Mouse (Mus musculus) stomach, postnatal 0 days (tissue): ENCODE measurements around the gene Irgm2. TPM values are rescaled to one million over a fixed set of nuclear protein-coding genes. Genes with fewer than 3 reads are reported as not detected.
"Not testable (repeated sequence)": the region's sequence is repeated elsewhere in the genome, so short reads cannot be mapped to it uniquely, and the experiment has no call there.

Source experiments
- ATAC-seq: fragments of 200-750 bp; cut with Nextera tagmentation; 2 replicates; pipeline ENCODE4 v1.8.0; 2017; ENCODE audit not compliant: low FRiP score, low TSS enrichment
- DNase-seq: peaks from one replicate; pipeline ENCODE4 v3.0.0-alpha.2; 2016; ENCODE audit warnings: low spot score
- H3K27ac ChIP-seq: fragments of 300-500 bp; sonication (generic); replicated peaks from 2 replicates; pipeline ENCODE4 v1.5.1; 2014; ENCODE audit warnings: mild to moderate bottlenecking, control low read depth
- H3K27me3 ChIP-seq: fragments of 300-500 bp; sonication (generic); 2 replicates; pipeline ENCODE4 v1.6.1; 2014; ENCODE audit warnings: low read length; ENCODE audit not compliant: control insufficient read depth, insufficient read depth
- H3K36me3 ChIP-seq: fragments of 300-500 bp; sonication (generic); 2 replicates; pipeline ENCODE4 v1.6.1; 2014; ENCODE audit warnings: low read length, mixed read lengths; ENCODE audit not compliant: control insufficient read depth, insufficient read depth
- H3K4me1 ChIP-seq: fragments of 300-500 bp; sonication (generic); replicated peaks from 2 replicates; pipeline ENCODE4 v1.6.1; 2014; ENCODE audit warnings: antibody characterized with exemption; ENCODE audit not compliant: control insufficient read depth, insufficient read depth
- H3K4me2 ChIP-seq: fragments of 300-500 bp; sonication (generic); replicated peaks from 2 replicates; pipeline ENCODE4 v1.6.1; 2014; ENCODE audit warnings: low read depth, mild to moderate bottlenecking, control low read depth, moderate library complexity
- H3K4me3 ChIP-seq: fragments of 300-500 bp; sonication (generic); 2 replicates; pipeline ENCODE4 v1.5.1; 2014; ENCODE audit warnings: low read depth, low read length, control low read depth
- H3K9ac ChIP-seq: fragments of 300-500 bp; sonication (generic); 2 replicates; pipeline ENCODE4 v1.6.1; 2014; ENCODE audit warnings: mild to moderate bottlenecking, low read length, control low read depth, mixed read lengths
- H3K9me3 ChIP-seq: fragments of 300-500 bp; sonication (generic); 2 replicates; pipeline ENCODE4 v1.6.1; 2016; ENCODE audit warnings: low read length; ENCODE audit not compliant: control insufficient read depth
- CTCF ChIP-seq: IDR thresholded peaks from 2 replicates; pipeline ENCODE4 v1.5.1; 2016; ENCODE audit warnings: antibody characterized with exemption, low read depth, mild to moderate bottlenecking, moderate library complexity
- EP300 ChIP-seq: optimal IDR thresholded peaks from 2 replicates; pipeline ENCODE3; 2016; ENCODE audit warnings: antibody characterized with exemption
- WGBS: fragments of 180-500 bp; shearing (Covaris S2); extraction: QIAGEN DNeasy Blood & Tissue Kit; methylation state at CpG from one replicate; pipeline ENCODE4 v1.1.7; 2014; 5-methylcytosine and 5-hydroxymethylcytosine counted together
- polyA plus RNA-seq: library from polyadenylated mRNA; unstranded; fragments of >200 nt; fragmentation: Nextera tagmentation; extraction: Ambion mirVana; gene quantifications from 2 replicates; pipeline ENCODE4 v1.2.1, GENCODE M21; 2015

Irgm2 gene
- polyA plus RNA-seq, 1 experiment from 2014 or later = 3.9 TPM

DNA sequence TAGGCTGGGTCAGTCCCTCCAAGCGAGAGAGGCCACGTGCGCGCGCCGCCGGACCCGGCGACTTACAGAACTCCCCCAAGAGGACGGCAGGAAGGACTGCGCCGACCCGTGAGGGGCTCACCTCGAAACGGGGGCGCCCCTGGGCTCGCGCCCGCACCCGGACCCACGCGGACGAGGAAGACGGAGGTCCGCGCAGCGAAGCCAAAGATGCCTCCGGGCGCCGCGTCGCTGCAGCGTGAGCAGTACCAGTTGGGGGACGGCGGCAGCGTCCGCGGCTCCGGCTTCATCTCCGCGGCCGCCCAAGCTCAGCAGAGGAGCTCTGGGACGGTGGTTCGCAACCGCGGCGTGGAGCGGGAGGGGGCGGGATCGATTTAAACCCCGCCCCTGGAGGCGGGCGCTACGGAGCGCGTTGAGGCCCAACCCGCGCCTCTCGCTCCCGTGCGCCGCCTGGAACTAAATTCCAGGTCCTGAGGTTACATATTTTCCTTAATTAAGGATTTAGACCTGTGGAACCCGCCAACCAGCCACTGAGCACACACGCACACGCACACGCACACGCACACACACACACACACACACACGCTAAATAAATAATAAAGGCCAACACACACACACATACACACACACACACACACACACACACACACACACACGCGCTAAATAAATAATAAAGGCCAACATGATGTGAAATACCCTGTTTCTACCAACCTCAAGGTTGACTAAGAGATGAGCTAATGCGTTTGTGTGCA lies 31.1 kb upstream of the Irgm2 start, which contains the start of gene Gemin5:
Gene Gemin5 (minus strand): TSS at position 373 of the 749 bp plus-strand sequence.
- H3K4me2 ChIP-seq = peak within 1 kb of the TSS; percentile 76
- ATAC-seq = peak; percentile 84
- no peaks in the 10 kb centered on the region for H3K9me3 ChIP-seq
- H3K27me3 ChIP-seq = no peaks in the 10 kb centered on the region
- 1% methylated on average over 70 of the region's 71 CpGs for WGBS
- peaks cover 4% of the 10 kb centered on the region; the same call in 1 of the 2 replicates for H3K36me3 ChIP-seq
- peak within 1 kb of the TSS; percentile 90 for H3K4me3 ChIP-seq
- TF ChIP-seq EP300 (no peak), CTCF (peak; percentile 37; the same call in 1 of the 2 replicates)
- DNase-seq = peak; percentile 80
- 0 out of 2 replicates have a peak, but pooled peaks cover 3% of the 10 kb centered on the region for H3K4me1 ChIP-seq
- H3K9ac ChIP-seq = peak within 1 kb of the TSS; percentile 83
- H3K27ac ChIP-seq = peak within 1 kb of the TSS; percentile 77

DNA sequence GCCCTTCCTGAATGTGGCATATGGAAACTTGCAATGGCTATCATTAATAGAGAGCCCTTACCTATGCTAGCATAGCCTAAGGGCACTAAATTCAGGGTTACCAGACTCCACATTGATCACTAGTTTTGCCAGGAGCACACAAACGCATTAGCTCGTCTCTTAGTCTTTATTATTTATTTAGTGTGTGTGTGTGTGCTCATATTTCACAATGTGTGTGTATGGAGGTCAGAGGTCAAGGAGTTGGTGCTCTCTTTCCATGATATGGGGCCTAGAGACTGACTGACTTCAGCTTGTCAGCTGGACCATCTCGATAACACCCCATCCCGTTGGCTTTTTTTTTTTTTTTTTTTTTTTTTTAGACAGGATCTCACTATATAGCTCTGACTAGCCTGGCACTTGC lies 29.8 kb upstream of the Irgm2 start:
- no peaks in the 10 kb centered on the region for H3K9me3 ChIP-seq
- ATAC-seq (no peak), DNase-seq (no peak)
- WGBS = 75% methylated on average over 4 of the region's 4 CpGs
- H3K4me3 ChIP-seq = no peak overlapping the region
- no peak for TF ChIP-seq CTCF
- no peak for TF ChIP-seq EP300
- no peaks in the 10 kb centered on the region for H3K27me3 ChIP-seq
- no peak overlapping the region for H3K27ac ChIP-seq
- 0 out of 2 replicates have a peak, but pooled peaks cover 3% of the 10 kb centered on the region for H3K4me1 ChIP-seq
- H3K36me3 ChIP-seq = 0 out of 2 replicates have a peak, but pooled peaks cover 7% of the 10 kb centered on the region
- no peak overlapping the region for H3K9ac ChIP-seq
- H3K4me2 ChIP-seq = no peak overlapping the region

DNA sequence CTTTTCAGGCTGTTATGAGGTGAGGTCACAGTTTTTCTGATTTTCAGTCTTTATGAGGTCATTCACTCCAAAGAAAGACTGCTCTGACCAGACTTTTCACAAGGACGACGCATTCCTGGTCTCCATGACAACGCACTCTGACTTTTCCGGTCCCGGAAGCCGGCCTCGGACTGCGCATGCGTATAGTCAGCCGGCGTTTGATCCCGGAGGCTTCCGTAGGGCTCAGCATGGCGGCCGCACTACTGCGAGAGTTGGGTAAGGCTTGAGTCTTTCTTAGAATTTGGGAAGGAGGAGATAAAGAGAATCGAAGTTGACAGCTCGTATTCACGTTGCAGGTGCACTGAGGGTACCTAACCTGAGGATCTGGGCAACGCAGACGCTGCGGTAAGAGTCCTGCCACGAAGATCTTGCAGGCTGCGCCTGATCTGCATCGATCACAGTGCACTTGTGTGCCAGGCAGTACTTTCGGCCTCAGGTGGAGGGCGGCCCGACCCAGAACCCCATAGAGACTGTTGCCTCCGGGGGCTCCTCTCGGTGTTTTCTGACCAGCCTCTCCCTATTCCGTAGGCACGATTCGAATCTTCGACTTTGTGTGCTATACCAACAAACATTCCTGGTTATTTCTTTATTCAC lies 27.8 kb upstream of the Irgm2 start, which contains the start of gene Mrpl22:
Gene Mrpl22 (plus strand): TSS at position 203 of the 633 bp plus-strand sequence.
- peak; percentile 95 for DNase-seq
- under 1% methylated on average over 34 of the region's 34 CpGs for WGBS
- TF ChIP-seq EP300 = no peak
- TF ChIP-seq CTCF = no peak
- Histone ChIP-seq H3K9me3 (no peaks in the 10 kb centered on the region), H3K4me2 (peak within 1 kb of the TSS; percentile 66), H3K27me3 (no peaks in the 10 kb centered on the region), H3K36me3 (peaks cover 14% of the 10 kb centered on the region; the same call in 1 of the 2 replicates), H3K4me3 (peak within 1 kb of the TSS; percentile 70), H3K27ac (peak within 1 kb of the TSS; percentile 81), H3K4me1 (0 out of 2 replicates have a peak, but pooled peaks cover 3% of the 10 kb centered on the region), H3K9ac (peak within 1 kb of the TSS; percentile 75)
- peak; percentile 82 for ATAC-seq

DNA sequence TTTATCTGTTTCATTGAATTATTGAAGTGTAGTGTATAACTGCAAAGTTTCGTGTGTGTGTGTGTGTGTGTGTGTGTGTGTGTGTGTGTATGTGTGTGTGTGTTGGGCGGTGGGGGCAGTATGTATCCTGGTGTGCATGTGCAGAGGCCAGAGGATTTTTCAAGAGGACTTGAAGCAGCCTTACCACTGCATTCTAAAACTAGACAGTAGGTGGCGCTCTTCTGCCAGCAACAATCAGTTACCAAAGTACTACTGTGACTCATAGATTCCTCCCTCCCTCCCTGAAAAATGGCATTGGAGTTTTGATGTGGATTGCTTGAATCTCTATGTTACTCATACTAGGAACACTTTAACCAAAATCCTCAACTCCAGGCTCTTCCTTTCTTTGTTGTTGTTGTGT lies 19.9 kb upstream of the Irgm2 start:
- Histone ChIP-seq H3K9me3 (no peaks in the 10 kb centered on the region), H3K36me3 (peaks cover 10% of the 10 kb centered on the region; the same call in 1 of the 2 replicates), H3K27me3 (no peaks in the 10 kb centered on the region), H3K4me3 (no peak overlapping the region), H3K27ac (no peak overlapping the region), H3K4me2 (no peak overlapping the region), H3K9ac (no peak overlapping the region), H3K4me1 (no peaks in the 10 kb centered on the region)
- DNase-seq (peak; percentile 72), ATAC-seq (peak; percentile 66)
- WGBS = 23% methylated on average over 3 of the region's 3 CpGs
- TF ChIP-seq CTCF (peak; percentile 94), EP300 (no peak)

DNA sequence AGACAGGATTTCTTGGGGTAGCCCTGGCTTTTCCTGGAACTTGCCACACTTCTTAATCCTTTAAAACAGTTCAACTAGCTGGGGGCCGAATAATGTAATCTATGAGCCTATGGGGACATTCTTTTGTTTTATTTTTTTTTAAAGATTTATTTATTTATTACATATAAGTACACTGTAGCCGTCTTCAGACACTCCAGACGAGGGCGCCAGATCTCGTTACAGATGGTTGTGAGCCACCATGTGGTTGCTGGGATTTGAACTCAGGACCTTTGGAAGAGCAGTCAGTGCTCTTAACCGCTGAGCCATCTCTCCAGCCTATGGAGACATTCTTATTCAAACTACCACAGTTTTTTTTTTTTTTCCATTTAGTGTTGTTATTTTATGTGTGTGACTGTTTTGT lies 19.4 kb upstream of the Irgm2 start:
- not testable (repeated sequence) for H3K27ac ChIP-seq, H3K27me3 ChIP-seq, H3K9me3 ChIP-seq, H3K9ac ChIP-seq, DNase-seq, H3K4me3 ChIP-seq, ATAC-seq, H3K4me2 ChIP-seq, H3K36me3 ChIP-seq, H3K4me1 ChIP-seq
- WGBS = 94% methylated on average over 6 of the region's 6 CpGs
- peak; percentile 14; the same call in 1 of the 2 replicates for TF ChIP-seq CTCF

DNA sequence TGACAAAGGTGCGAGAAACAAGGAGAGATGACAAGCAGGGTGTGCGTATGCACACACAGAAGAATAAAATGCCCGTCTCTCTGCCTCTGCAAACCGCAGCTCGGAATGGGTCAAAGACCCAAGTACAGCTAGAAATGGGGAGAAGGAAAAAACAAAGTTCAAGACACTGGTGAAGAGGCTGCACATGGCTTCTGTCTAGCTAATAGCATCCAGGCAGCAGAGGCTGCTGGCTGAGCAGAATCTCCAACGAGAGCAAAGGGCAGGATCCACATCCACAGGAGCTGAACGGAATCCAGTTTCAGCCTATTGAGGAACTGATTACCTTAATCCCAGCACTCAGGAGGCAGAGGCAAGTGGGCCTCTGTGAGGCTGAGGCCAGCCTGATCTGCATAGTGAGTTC lies 18.7 kb upstream of the Irgm2 start:
- Histone ChIP-seq H3K4me2 (no peak overlapping the region), H3K4me3 (no peak overlapping the region), H3K27ac (no peak overlapping the region), H3K27me3 (no peaks in the 10 kb centered on the region), H3K9ac (no peak overlapping the region), H3K9me3 (no peaks in the 10 kb centered on the region), H3K4me1 (no peaks in the 10 kb centered on the region), H3K36me3 (peaks cover 6% of the 10 kb centered on the region; the same call in 1 of the 2 replicates)
- 75% methylated on average over 7 of the region's 7 CpGs for WGBS
- no peak for ATAC-seq
- no peak for DNase-seq
- TF ChIP-seq EP300 = no peak
- TF ChIP-seq CTCF = no peak
